In genomic region chr10:13964501-13965281, GRCm38 (mm10) we compare ENCODE assay signal across 8 mouse cellular contexts. TPM values are rescaled to one million over a fixed set of nuclear protein-coding genes. Genes with fewer than 3 reads are reported as not detected.
DNase-seq lines count a peak whose midpoint lies in the region; ATAC-seq and TF ChIP-seq lines count a peak whose summit lies in the region.

No protein-coding gene starts in this region.

- peaks cover 1% of the 10 kb centered on the region; the same call in 1 of the 2 replicates for H3K4me1 ChIP-seq in brown adipose tissue, adult 24 weeks (ENCODE audit: control insufficient read depth, insufficient read depth, insufficient read length, low read length)
- H3K4me1 ChIP-seq in forebrain, embryonic 15.5 days, result peaks cover 9% of the 10 kb centered on the region
- no peaks in the 10 kb centered on the region for H3K4me1 ChIP-seq in lung, adult 2 months (ENCODE audit: control insufficient read depth, insufficient read depth, low read length)
- H3K4me1 ChIP-seq in neural tube, embryonic 14.5 days (ENCODE audit: control insufficient read depth, insufficient read depth, low read length), result no peaks in the 10 kb centered on the region
- peaks cover 17% of the 10 kb centered on the region for H3K4me1 ChIP-seq in testis, adult 2 months (ENCODE audit: control insufficient read depth, insufficient read depth, low read length)

- H3K9me3 ChIP-seq in forebrain, embryonic 15.5 days, result no peaks in the 10 kb centered on the region
- no peaks in the 10 kb centered on the region for H3K9me3 ChIP-seq in neural tube, embryonic 14.5 days (ENCODE audit: control insufficient read depth, low read length)

- no peaks in the 10 kb centered on the region for H3K36me3 ChIP-seq in forebrain, embryonic 15.5 days
- H3K36me3 ChIP-seq in neural tube, embryonic 14.5 days (ENCODE audit: control insufficient read depth, insufficient read depth, low read length), result no peaks in the 10 kb centered on the region
- no peaks in the 10 kb centered on the region for H3K36me3 ChIP-seq in testis, adult 2 months (ENCODE audit: control insufficient read depth, insufficient read depth, low read length)

- peak overlapping the region; percentile 81 for H3K4me3 ChIP-seq in brown adipose tissue, adult 24 weeks (ENCODE audit: insufficient read depth, low read depth, low read length)
- H3K4me3 ChIP-seq in forebrain, embryonic 15.5 days, result peak overlapping the region; percentile 75
- peak overlapping the region; percentile 66 for H3K4me3 ChIP-seq in layer of hippocampus, adult 2 months
- H3K4me3 ChIP-seq in lung, adult 2 months (replicated peaks; ENCODE audit: extremely low read depth, low read depth, low read length), result peak overlapping the region; percentile 93
- H3K4me3 ChIP-seq in neural tube, embryonic 14.5 days (ENCODE audit: low read depth, low read length), result peak overlapping the region; percentile 85
- peak overlapping the region; percentile 41 for H3K4me3 ChIP-seq in testis, adult 2 months (ENCODE audit: control insufficient read depth, low read depth, low read length)

- H3K4me2 ChIP-seq in forebrain, embryonic 15.5 days (replicated peaks), result peak overlapping the region; percentile 94
- H3K4me2 ChIP-seq in neural tube, embryonic 14.5 days (ENCODE audit: low read depth, low read length), result peak overlapping the region; percentile 97

- TF ChIP-seq POLR2A in lung, adult 2 months (IDR thresholded peaks at IDR 0.05; ENCODE audit: borderline replicate concordance, extremely low read depth, low read depth, low read length), result peak; percentile 89
- 0 out of 2 replicates have a peak, but pooled peaks have one; percentile 33 for TF ChIP-seq POLR2A in testis, adult 2 months (IDR thresholded peaks at IDR 0.05; ENCODE audit: control insufficient read depth, low read depth, low read length)

- H3K27me3 ChIP-seq in forebrain, embryonic 15.5 days, result 0 out of 2 replicates have a peak, but pooled peaks cover 5% of the 10 kb centered on the region
- H3K27me3 ChIP-seq in neural tube, embryonic 14.5 days (ENCODE audit: control insufficient read depth, insufficient read depth, low read length), result no peaks in the 10 kb centered on the region
- H3K27me3 ChIP-seq in testis, adult 2 months (ENCODE audit: control insufficient read depth, insufficient read depth, low read length), result no peaks in the 10 kb centered on the region

- peak; percentile 18 for ATAC-seq in forebrain, embryonic 15.5 days (replicated peaks)
- ATAC-seq in neural tube, embryonic 14.5 days (ENCODE audit: low read depth), result peak; percentile 16

- WGBS in forebrain, embryonic 15.5 days, result 0% methylated on average over 60 of the region's 65 CpGs
- 1% methylated on average over 65 of the region's 65 CpGs for WGBS in lung, adult 2 months
- under 1% methylated on average over 60 of the region's 65 CpGs for WGBS in neural tube, embryonic 14.5 days

- H3K27ac ChIP-seq in brown adipose tissue, adult 24 weeks (replicated peaks; ENCODE audit: low read depth, low read length), result peak overlapping the region; percentile 98
- H3K27ac ChIP-seq in forebrain, embryonic 15.5 days (replicated peaks), result peak overlapping the region; percentile 98
- H3K27ac ChIP-seq in layer of hippocampus, adult 2 months, result peak overlapping the region; percentile 100
- peak overlapping the region; percentile 99 for H3K27ac ChIP-seq in neural tube, embryonic 14.5 days (ENCODE audit: low read depth, low read length)
- H3K27ac ChIP-seq in testis, adult 2 months (ENCODE audit: control insufficient read depth, insufficient read depth, low read depth, low read length), result peak overlapping the region; percentile 12

- peak overlapping the region; percentile 84 for H3K9ac ChIP-seq in forebrain, embryonic 15.5 days (replicated peaks)
- H3K9ac ChIP-seq in neural tube, embryonic 14.5 days (replicated peaks; ENCODE audit: low read depth, low read length), result peak overlapping the region; percentile 93

- DNase-seq in CD8-positive naive resting alpha-beta T cell, adult 2 months (ENCODE audit: low read depth in 2 of 2, low spot score in 2 of 2), result peak; percentile 83
- DNase-seq in heart, postnatal 25 days (ENCODE audit: low spot score), result peak; percentile 96
- peak; percentile 52 to 62 for DNase-seq in layer of hippocampus, adult 2 months (ENCODE audit: low spot score in 2 of 2)
- DNase-seq in lung, adult 2 months, result peak; percentile 92

- peak; percentile 42 for TF ChIP-seq CTCF in layer of hippocampus, adult 2 months (conservative IDR thresholded peaks at IDR 0.05)
- TF ChIP-seq CTCF in lung, adult 2 months (IDR thresholded peaks at IDR 0.05; ENCODE audit: insufficient read depth, low read length), result no peak
- no peak for TF ChIP-seq CTCF in testis, adult 2 months (IDR thresholded peaks at IDR 0.05; ENCODE audit: control insufficient read depth, insufficient read depth, insufficient replicate concordance, low read depth, low read length)

- intact Hi-C loops in heart, postnatal 25 days (cut with DNase I), result loop anchor here (5.0 kb wide), 4 partner anchors 83 to 402 kb away; partner anchors contain the start of gene Aig1

RNA-seq across cellular contexts. Expression of gene Hivep2, which starts 1.2 kb away (rescaled TPM):
- 11.9 and 12.6 TPM in 2 replicates for polyA plus RNA-seq in brown adipose tissue, adult 24 weeks (2012; ENCODE audit: insufficient read depth, insufficient read length, missing spikeins)
- polyA plus RNA-seq in forebrain, embryonic 15.5 days (2015; fragmentation: Nextera tagmentation; extraction: Ambion mirVana), result 27.1 and 28.3 TPM in 2 replicates
- total RNA-seq in heart, postnatal 25 days (2021), result 10 to 100 TPM; 17.8 to 28.8 TPM
- 100 to 1,000 TPM; 203 to 210 TPM for total RNA-seq in layer of hippocampus, adult 2 months (2021)
- polyA plus RNA-seq in lung, adult 2 months (2012; rRNA removed), result 7.9 and 11.0 TPM in 2 replicates
- 16.7 and 21.0 TPM in 2 replicates for polyA plus RNA-seq in neural tube, embryonic 14.5 days (2014; fragmentation: Nextera tagmentation; extraction: Ambion mirVana)
- 0.88 and 1.1 TPM in 2 replicates for polyA plus RNA-seq in testis, adult 2 months (2012; rRNA removed)

Comparison
In these comparisons a context has a peak if more than half of its experiments do, and no peak if none do; other contexts are left out.
1. Peak in every context shown above with its lines: DNase-seq, ATAC-seq, H3K4me3 ChIP-seq and H3K27ac ChIP-seq.
2. H3K27ac ChIP-seq: peak in every context shown above with its lines; median percentile 100 in layer of hippocampus, adult 2 months; 99 in neural tube, embryonic 14.5 days; 98 in brown adipose tissue, adult 24 weeks; 98 in forebrain, embryonic 15.5 days; 12 in testis, adult 2 months.
3. H3K4me3 ChIP-seq: peak in every context shown above with its lines; median percentile 93 in lung, adult 2 months; 85 in neural tube, embryonic 14.5 days; 81 in brown adipose tissue, adult 24 weeks; 75 in forebrain, embryonic 15.5 days; 66 in layer of hippocampus, adult 2 months; 41 in testis, adult 2 months.